13 mouse cellular contexts compared by ENCODE assay signal in genomic region chr7:79210376-79211215, GRCm38 (mm10).
DNase-seq lines count a peak whose midpoint lies in the region; ATAC-seq lines count a peak whose summit lies in the region.
"Had no signal": no experiment of that assay in that cellular context is flagged by ENCODE, and none has a peak within 500 bp of the region (broad histone marks: within the 10 kb centered on the region; RNA-seq: fewer than 3 reads in every experiment).

No protein-coding gene starts in this region.

- ATAC-seq in heart, embryonic 13.5 days (ENCODE audit: extremely low read depth, insufficient number of reproducible peaks, low FRiP score, low TSS enrichment), result no peak; the same call in 1 of the 2 replicates
- ATAC-seq in lung, embryonic 16.5 days (ENCODE audit: low read depth), result no peak
- peak; percentile 71 to 80 for ATAC-seq in hematopoietic stem cell, adult 5-6 weeks (replicated peaks in 1 of 2; ENCODE audit: insufficient read depth in 1 of 2, low FRiP score in 2 of 2, low TSS enrichment in 1 of 2, low read depth in 1 of 2, poor library complexity in 2 of 2, severe bottlenecking in 2 of 2)
- ATAC-seq in stomach, embryonic 16.5 days (ENCODE audit: insufficient read depth, low FRiP score), result no peak
- ATAC-seq: activated CD4-positive, CD25-positive, alpha-beta regulatory T cell, adult 4 months had no signal

- 69% methylated on average over 2 of the region's 2 CpGs for WGBS in heart, embryonic 13.5 days
- WGBS in lung, embryonic 16.5 days, result 75% methylated on average over 2 of the region's 2 CpGs
- 87% methylated on average over 2 of the region's 2 CpGs for WGBS in stomach, embryonic 16.5 days

- no peaks in the 10 kb centered on the region for H3K9me3 ChIP-seq in heart, embryonic 13.5 days
- H3K9me3 ChIP-seq in lung, embryonic 16.5 days (ENCODE audit: control insufficient read depth, low read length), result no peaks in the 10 kb centered on the region
- H3K9me3 ChIP-seq in stomach, embryonic 16.5 days (replicated peaks; ENCODE audit: control insufficient read depth, low read length), result no peaks in the 10 kb centered on the region
- H3K9me3 ChIP-seq: G1E had no signal

- H3K27ac ChIP-seq in heart, embryonic 13.5 days (replicated peaks), result no peak overlapping the region
- H3K27ac ChIP-seq in lung, embryonic 16.5 days (ENCODE audit: low read length), result peak overlapping the region; percentile 23
- peak overlapping the region; percentile 73 for H3K27ac ChIP-seq in stomach, embryonic 16.5 days (ENCODE audit: low read length)

- H3K9ac ChIP-seq in heart, embryonic 13.5 days, result no peak overlapping the region
- H3K9ac ChIP-seq in lung, embryonic 16.5 days (ENCODE audit: low read length), result no peak overlapping the region
- no peak overlapping the region for H3K9ac ChIP-seq in stomach, embryonic 16.5 days (ENCODE audit: low read length)

- 0 out of 2 replicates have a peak overlapping the region, but pooled peaks have one; percentile 9 for H3K4me3 ChIP-seq in heart, embryonic 13.5 days
- no peak overlapping the region for H3K4me3 ChIP-seq in lung, embryonic 16.5 days (ENCODE audit: low read length)
- H3K4me3 ChIP-seq in stomach, embryonic 16.5 days (replicated peaks; ENCODE audit: low read length), result no peak overlapping the region
- H3K4me3 ChIP-seq: megakaryocyte, embryonic 14.5 days had no signal

- H3K27me3 ChIP-seq in heart, embryonic 13.5 days (replicated peaks), result no peaks in the 10 kb centered on the region
- H3K27me3 ChIP-seq in lung, embryonic 16.5 days (ENCODE audit: control insufficient read depth, insufficient read depth, low read depth, low read length), result no peaks in the 10 kb centered on the region
- no peaks in the 10 kb centered on the region for H3K27me3 ChIP-seq in stomach, embryonic 16.5 days (ENCODE audit: control insufficient read depth, insufficient read depth, low read length)

- no peaks in the 10 kb centered on the region for H3K36me3 ChIP-seq in heart, embryonic 13.5 days
- no peaks in the 10 kb centered on the region for H3K36me3 ChIP-seq in lung, embryonic 16.5 days (ENCODE audit: control insufficient read depth, insufficient read depth, low read length)
- no peaks in the 10 kb centered on the region for H3K36me3 ChIP-seq in stomach, embryonic 16.5 days (ENCODE audit: control insufficient read depth, insufficient read depth, low read length)
- H3K36me3 ChIP-seq: G1E had no signal

- H3K4me1 ChIP-seq in heart, embryonic 13.5 days, result peaks cover 33% of the 10 kb centered on the region
- peaks cover 22% of the 10 kb centered on the region for H3K4me1 ChIP-seq in lung, embryonic 16.5 days (replicated peaks; ENCODE audit: control insufficient read depth, insufficient read depth, low read length)
- H3K4me1 ChIP-seq in stomach, embryonic 16.5 days (ENCODE audit: control insufficient read depth, insufficient read depth, low read length), result peaks cover 23% of the 10 kb centered on the region
- H3K4me1 ChIP-seq: megakaryocyte, embryonic 14.5 days had no signal

- peak overlapping the region; percentile 57 for H3K4me2 ChIP-seq in heart, embryonic 13.5 days
- peak overlapping the region; percentile 45; the same call in 1 of the 2 replicates for H3K4me2 ChIP-seq in lung, embryonic 16.5 days (ENCODE audit: low read depth, low read length)
- H3K4me2 ChIP-seq in stomach, embryonic 16.5 days (ENCODE audit: low read depth, low read length), result peak overlapping the region; percentile 38

- no peak for DNase-seq in heart, adult 9 months (ENCODE audit: low spot score in 2 of 2)
- no peak for DNase-seq in lung, postnatal 14 days
- no peak for DNase-seq in right cerebral cortex, postnatal 10 days (ENCODE audit: low spot score in 2 of 2)
- DNase-seq in thymus, postnatal 14 days, result no peak
- DNase-seq: cerebellum, postnatal 14 days; gastrocnemius, postnatal 10 days had no signal

Comparison
In these comparisons a context has a peak if more than half of its experiments do, and no peak if none do; other contexts are left out.
1. ATAC-seq: peak in hematopoietic stem cell, adult 5-6 weeks (2 of 2); none in heart, embryonic 13.5 days (single experiment), lung, embryonic 16.5 days (single experiment) and stomach, embryonic 16.5 days (single experiment).
2. Peak in every context shown above with its lines, with median percentiles within 50 percentile points of each other: H3K4me2 ChIP-seq.